Comparison of ENCODE assay signal across 9 mouse cellular contexts in genomic region chr8:86903104-86903503, GRCm38 (mm10). TPM values are rescaled to one million over a fixed set of nuclear protein-coding genes. Genes with fewer than 3 reads are reported as not detected.
A peak's percentile ranks its signal among the peaks of the same experiment; 100 is the strongest.
DNase-seq lines count a peak whose midpoint lies in the region; ATAC-seq and TF ChIP-seq lines count a peak whose summit lies in the region.
"Had no signal": no experiment of that assay in that cellular context is flagged by ENCODE, and none has a peak within 500 bp of the region (broad histone marks: within the 10 kb centered on the region; RNA-seq: fewer than 3 reads in every experiment).

No protein-coding gene starts in this region.

- H3K4me1 ChIP-seq in neural tube, embryonic 15.5 days = no peaks in the 10 kb centered on the region
- H3K4me1 ChIP-seq in kidney, embryonic 14.5 days (ENCODE audit: control insufficient read depth, insufficient read depth, low read length) = peaks cover 3% of the 10 kb centered on the region
- H3K4me1 ChIP-seq in liver, adult 2 months (ENCODE audit: control insufficient read depth, insufficient read depth, low read length) = peaks cover 2% of the 10 kb centered on the region; the same call in 1 of the 2 replicates
- H3K4me1 ChIP-seq: heart, embryonic 13.5 days had no signal

- H3K27ac ChIP-seq in neural tube, embryonic 15.5 days (replicated peaks) = no peak overlapping the region
- no peak overlapping the region for H3K27ac ChIP-seq in kidney, embryonic 14.5 days (ENCODE audit: low read depth, low read length)
- H3K27ac ChIP-seq in liver, adult 2 months (replicated peaks; ENCODE audit: insufficient read depth, low read depth, low read length) = no peak overlapping the region
- H3K27ac ChIP-seq: heart, embryonic 13.5 days had no signal

- H3K36me3 ChIP-seq in neural tube, embryonic 15.5 days = no peaks in the 10 kb centered on the region
- H3K36me3 ChIP-seq in kidney, embryonic 14.5 days (ENCODE audit: control insufficient read depth, insufficient read depth, low read length) = no peaks in the 10 kb centered on the region
- no peaks in the 10 kb centered on the region for H3K36me3 ChIP-seq in liver, adult 2 months (ENCODE audit: control insufficient read depth, insufficient read depth, low read length)
- H3K36me3 ChIP-seq: heart, embryonic 13.5 days had no signal

- no peak overlapping the region for H3K9ac ChIP-seq in neural tube, embryonic 15.5 days (replicated peaks)
- H3K9ac ChIP-seq in kidney, embryonic 14.5 days (ENCODE audit: low read depth, low read length) = no peak overlapping the region
- H3K9ac ChIP-seq in liver, adult 2 months (ENCODE audit: low read depth, low read length) = no peak overlapping the region
- H3K9ac ChIP-seq: heart, embryonic 13.5 days had no signal

- DNase-seq in neural tube, embryonic 10.5 days (ENCODE audit: extremely low spot score, low spot score) = peak; percentile 87
- DNase-seq in frontal cortex, postnatal 25 days (ENCODE audit: low spot score in 2 of 2) = peak; percentile 82 to 91
- DNase-seq in liver, adult 2 months (ENCODE audit: extremely low read depth, low read depth, low spot score) = peak; percentile 37
- peak; percentile 87 for DNase-seq in retina, embryonic 14.5 days (ENCODE audit: low spot score)
- peak; percentile 92 for DNase-seq in thymus, postnatal 4 days

- H3K79me2 ChIP-seq in liver, adult 2 months (ENCODE audit: control insufficient read depth, insufficient read depth, low read length) = no peaks in the 10 kb centered on the region

- H3K9me3 ChIP-seq in neural tube, embryonic 15.5 days (replicated peaks) = no peaks in the 10 kb centered on the region
- no peaks in the 10 kb centered on the region for H3K9me3 ChIP-seq in kidney, embryonic 14.5 days (ENCODE audit: control insufficient read depth, low read length)
- H3K9me3 ChIP-seq: heart, embryonic 13.5 days had no signal

- no peak overlapping the region for H3K4me2 ChIP-seq in neural tube, embryonic 15.5 days
- H3K4me2 ChIP-seq in kidney, embryonic 14.5 days (replicated peaks; ENCODE audit: low read depth, low read length) = no peak overlapping the region
- H3K4me2 ChIP-seq: heart, embryonic 13.5 days had no signal

- 4% methylated on average over 10 of the region's 10 CpGs for WGBS in neural tube, embryonic 15.5 days
- WGBS in kidney, embryonic 14.5 days = 6% methylated on average over 10 of the region's 10 CpGs
- WGBS in liver, adult 2 months = 7% methylated on average over 10 of the region's 10 CpGs

- no peak overlapping the region for H3K4me3 ChIP-seq in neural tube, embryonic 15.5 days (replicated peaks)
- no peak overlapping the region for H3K4me3 ChIP-seq in kidney, embryonic 14.5 days (ENCODE audit: low read length)
- H3K4me3 ChIP-seq in liver, adult 2 months (ENCODE audit: insufficient read depth, low read depth, low read length) = no peak overlapping the region
- H3K4me3 ChIP-seq: heart, embryonic 13.5 days had no signal

- 0 out of 2 replicates have a peak, but pooled peaks cover 6% of the 10 kb centered on the region for H3K27me3 ChIP-seq in neural tube, embryonic 15.5 days (replicated peaks)
- no peaks in the 10 kb centered on the region for H3K27me3 ChIP-seq in kidney, embryonic 14.5 days (ENCODE audit: control insufficient read depth, insufficient read depth, low read length)
- H3K27me3 ChIP-seq in liver, adult 2 months (ENCODE audit: control insufficient read depth, insufficient read depth, low read length) = no peaks in the 10 kb centered on the region
- H3K27me3 ChIP-seq: heart, embryonic 13.5 days had no signal

- TF ChIP-seq CTCF in liver, adult 2 months (IDR thresholded peaks at IDR 0.05; ENCODE audit: low read depth, low read length) = peak; percentile 99

- no peak for ATAC-seq in neural tube, embryonic 15.5 days (ENCODE audit: low FRiP score)
- peak; percentile 36; the same call in 1 of the 2 replicates for ATAC-seq in cerebellum, adult (ENCODE audit: insufficient number of reproducible peaks, low FRiP score, low TSS enrichment)
- ATAC-seq in kidney, embryonic 14.5 days (ENCODE audit: low FRiP score, low TSS enrichment) = 0 out of 2 replicates have a peak, but pooled peaks have one; percentile 46

- TF ChIP-seq POLR2A in liver, adult 2 months (IDR thresholded peaks at IDR 0.05; ENCODE audit: extremely low read depth, insufficient read depth, low read length) = no peak

RNA-seq across cellular contexts. Expression of gene N4bp1, which starts 18.0 kb away (rescaled TPM):
- 8.7 and 8.9 TPM in 2 replicates for polyA plus RNA-seq in neural tube, embryonic 15.5 days (2015; fragmentation: Nextera tagmentation; extraction: Ambion mirVana)
- 11.7 and 13.2 TPM in 2 replicates for polyA plus RNA-seq in kidney, embryonic 14.5 days (2014; fragmentation: Nextera tagmentation; extraction: Ambion mirVana)
- total RNA-seq in liver, adult 2 months (2014; rRNA removed) = 3.5 and 4.4 TPM in 2 replicates
- polyA plus RNA-seq in liver, adult 2 months (2012; rRNA removed) = 4.3 and 5.1 TPM in 2 replicates

Comparison
In these comparisons a context has a peak if more than half of its experiments do, and no peak if none do; other contexts are left out.
1. DNase-seq: peak in every context shown above with its lines; median percentile 92 in thymus, postnatal 4 days; 87 in neural tube, embryonic 10.5 days; 87 in retina, embryonic 14.5 days; 86 in frontal cortex, postnatal 25 days; 37 in liver, adult 2 months.